Mouse (Mus musculus): ENCODE measurements around the gene Lrrc4b. TPM values are rescaled to one million over a fixed set of nuclear protein-coding genes. Genes with fewer than 3 reads are reported as not detected.
A peak's percentile ranks its signal among the peaks of the same experiment; 100 is the strongest.

Gene Lrrc4b
- polyA plus RNA-seq, 1 experiment from 2014 or later = 0.98 TPM

DNA sequence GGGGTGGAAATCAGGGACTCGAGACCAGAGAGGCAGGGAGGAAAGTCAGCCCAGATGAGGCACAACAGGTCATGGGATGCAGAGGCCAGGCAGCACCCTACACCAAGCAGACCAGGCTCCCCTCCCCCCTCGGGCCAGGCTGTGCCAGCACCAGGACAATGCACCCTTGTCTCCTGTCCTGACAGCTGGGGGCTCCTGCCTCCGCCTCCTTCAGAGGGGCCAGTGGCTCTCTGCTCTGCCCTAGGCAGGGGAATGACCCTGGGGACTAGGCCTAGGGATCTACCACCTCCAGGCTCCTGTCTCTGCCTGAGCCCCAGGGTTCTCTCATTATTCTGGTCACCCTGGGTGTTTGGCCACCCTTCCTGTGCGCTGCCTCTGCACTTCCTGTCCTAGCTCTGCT, 45.6 kb downstream of the Lrrc4b start:
- Histone ChIP-seq H3K4me1 (replicated peaks) (peaks cover 13% of the 10 kb centered on the region), H3K36me3 (no peaks in the 10 kb centered on the region), H3K4me3 (replicated peaks) (0 out of 2 replicates have a peak overlapping the region, but pooled peaks have one; percentile 13), H3K9me3 (no peaks in the 10 kb centered on the region), H3K9ac (replicated peaks) (0 out of 2 replicates have a peak overlapping the region, but pooled peaks have one; percentile 31), H3K27me3 (peaks cover 63% of the 10 kb centered on the region), H3K27ac (0 out of 2 replicates have a peak overlapping the region, but pooled peaks have one; percentile 8), H3K4me2 (peak overlapping the region; percentile 2; the same call in 1 of the 2 replicates)
- ATAC-seq (ENCODE audit: insufficient number of reproducible peaks, insufficient read depth, low FRiP score, low TSS enrichment, low read depth) = no peak
- WGBS = 37% methylated on average over 4 of the region's 4 CpGs

DNA sequence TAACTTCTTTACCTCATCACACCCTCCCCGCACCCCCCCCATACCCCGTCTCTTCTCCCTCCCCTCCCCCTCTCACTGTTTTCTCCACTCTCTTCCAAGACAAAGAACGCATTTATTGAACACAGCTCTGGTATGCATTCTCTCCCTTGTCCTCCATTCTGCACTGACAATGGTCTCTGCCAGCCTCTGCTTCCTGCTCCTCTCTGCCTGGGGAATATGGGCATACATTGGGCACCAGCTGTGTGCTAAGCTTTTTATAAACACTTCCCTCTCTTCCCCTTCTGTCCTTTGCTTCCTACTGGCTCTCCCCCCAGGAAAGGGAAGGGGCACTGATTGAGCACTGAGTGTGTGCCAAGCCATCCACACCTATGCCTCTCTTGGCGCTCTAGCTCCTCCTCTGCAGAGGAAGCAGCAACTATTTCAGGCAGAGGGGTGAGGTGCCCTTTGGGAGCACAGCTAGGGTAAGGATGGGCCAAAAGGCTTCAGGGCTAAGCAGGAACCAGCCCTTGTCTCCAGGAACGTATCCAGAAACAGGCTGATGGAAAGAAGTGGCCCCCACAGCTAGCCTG, 46.3 kb downstream of the Lrrc4b start:
- ATAC-seq (ENCODE audit: insufficient number of reproducible peaks, insufficient read depth, low FRiP score, low TSS enrichment, low read depth) = no peak
- no peaks in the 10 kb centered on the region for H3K9me3 ChIP-seq

DNA sequence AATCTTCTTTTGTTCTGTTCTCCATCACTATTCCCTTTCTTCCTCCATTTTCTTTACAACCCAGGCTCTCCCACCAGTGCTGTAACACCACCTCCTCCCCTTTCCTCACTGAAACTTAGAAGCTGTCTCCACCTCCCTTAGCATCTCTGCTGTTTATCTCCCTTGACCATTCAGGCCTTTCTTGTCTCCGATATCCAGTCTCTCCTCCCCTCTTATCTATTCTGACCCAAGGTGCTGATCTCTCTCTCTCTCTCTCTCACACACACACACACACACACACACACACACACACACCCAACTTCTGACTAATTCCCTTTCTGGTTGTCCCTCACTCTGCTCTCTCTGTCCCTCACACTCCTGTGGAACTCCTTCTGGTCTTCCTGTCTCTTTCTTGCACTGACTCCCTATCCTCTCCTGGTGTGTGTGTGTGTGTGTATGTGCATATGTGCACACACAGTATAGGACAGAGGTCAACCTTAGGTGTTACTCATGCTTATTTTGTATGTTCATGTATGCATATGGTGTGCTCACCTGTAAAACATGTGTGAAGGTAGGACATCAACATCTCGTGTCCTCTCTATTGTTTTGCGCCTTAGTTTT, 54.1 kb downstream of the Lrrc4b start:
- WGBS = 69% methylated on average over 3 of the region's 3 CpGs
- no peak for ATAC-seq (ENCODE audit: insufficient number of reproducible peaks, insufficient read depth, low FRiP score, low TSS enrichment, low read depth)
- Histone ChIP-seq H3K27me3 (peaks cover 50% of the 10 kb centered on the region), H3K9ac (replicated peaks) (no peak overlapping the region), H3K36me3 (no peaks in the 10 kb centered on the region), H3K27ac (no peak overlapping the region), H3K4me3 (replicated peaks) (no peak overlapping the region), H3K4me2 (no peak overlapping the region), H3K9me3 (no peaks in the 10 kb centered on the region), H3K4me1 (replicated peaks) (no peaks in the 10 kb centered on the region)

More for the DNA sequence above, 46.3 kb downstream of the Lrrc4b start:
- H3K27ac ChIP-seq = no peak overlapping the region
- no peaks in the 10 kb centered on the region for H3K36me3 ChIP-seq
- 36% methylated on average over 5 of the region's 5 CpGs for whole genome bisulfite sequencing
- no peak overlapping the region for H3K9ac ChIP-seq (replicated peaks)
- 0 out of 2 replicates have a peak overlapping the region, but pooled peaks have one; percentile 0 for H3K4me3 ChIP-seq (replicated peaks)
- peak overlapping the region; percentile 2; the same call in 1 of the 2 replicates for H3K4me2 ChIP-seq
- H3K4me1 ChIP-seq (replicated peaks) = peaks cover 13% of the 10 kb centered on the region
- H3K27me3 ChIP-seq = peaks cover 70% of the 10 kb centered on the region

DNA sequence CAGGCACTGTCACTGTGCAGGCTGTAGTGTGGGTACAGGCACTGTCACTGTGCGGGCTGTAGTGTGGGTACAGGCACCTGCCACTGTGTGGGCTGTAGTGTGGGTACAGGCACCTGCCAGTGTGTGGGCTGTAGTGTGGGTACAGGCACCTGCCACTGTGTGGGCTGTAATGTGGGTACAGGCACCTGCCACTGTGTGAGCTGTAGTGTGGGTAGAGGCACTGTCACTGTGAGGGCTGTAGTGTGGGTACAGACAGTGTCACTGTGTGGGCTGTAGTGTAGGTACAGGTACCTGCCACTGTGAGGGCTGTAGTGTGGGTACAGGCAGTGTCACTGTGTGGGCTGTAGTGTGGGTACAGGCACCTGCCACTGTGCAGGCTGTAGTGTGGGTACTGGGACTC, 55.3 kb downstream of the Lrrc4b start:
- Histone ChIP-seq H3K4me1 (replicated peaks) (no peaks in the 10 kb centered on the region), H3K27me3 (peaks cover 38% of the 10 kb centered on the region), H3K27ac (no peak overlapping the region), H3K4me2 (no peak overlapping the region), H3K4me3 (replicated peaks) (no peak overlapping the region), H3K9me3 (no peaks in the 10 kb centered on the region), H3K9ac (replicated peaks) (no peak overlapping the region), H3K36me3 (peaks cover 8% of the 10 kb centered on the region; the same call in 1 of the 2 replicates)
- WGBS = 84% methylated on average over 1 of the region's 1 CpGs
- ATAC-seq (ENCODE audit: insufficient number of reproducible peaks, insufficient read depth, low FRiP score, low TSS enrichment, low read depth) = no peak

GRCm38 (mm10) chr7:44484841-44485571, 56.2 kb downstream of the Lrrc4b start:
- Histone ChIP-seq H3K36me3 (peaks cover 15% of the 10 kb centered on the region), H3K9me3 (no peaks in the 10 kb centered on the region), H3K4me3 (replicated peaks) (no peak overlapping the region), H3K27ac (no peak overlapping the region), H3K4me1 (replicated peaks) (no peaks in the 10 kb centered on the region), H3K27me3 (peaks cover 29% of the 10 kb centered on the region), H3K9ac (replicated peaks) (no peak overlapping the region), H3K4me2 (no peak overlapping the region)
- 31% methylated on average over 5 of the region's 5 CpGs for WGBS
- ATAC-seq (ENCODE audit: insufficient number of reproducible peaks, insufficient read depth, low FRiP score, low TSS enrichment, low read depth) = peak; percentile 54; the same call in 1 of the 2 replicates

DNA sequence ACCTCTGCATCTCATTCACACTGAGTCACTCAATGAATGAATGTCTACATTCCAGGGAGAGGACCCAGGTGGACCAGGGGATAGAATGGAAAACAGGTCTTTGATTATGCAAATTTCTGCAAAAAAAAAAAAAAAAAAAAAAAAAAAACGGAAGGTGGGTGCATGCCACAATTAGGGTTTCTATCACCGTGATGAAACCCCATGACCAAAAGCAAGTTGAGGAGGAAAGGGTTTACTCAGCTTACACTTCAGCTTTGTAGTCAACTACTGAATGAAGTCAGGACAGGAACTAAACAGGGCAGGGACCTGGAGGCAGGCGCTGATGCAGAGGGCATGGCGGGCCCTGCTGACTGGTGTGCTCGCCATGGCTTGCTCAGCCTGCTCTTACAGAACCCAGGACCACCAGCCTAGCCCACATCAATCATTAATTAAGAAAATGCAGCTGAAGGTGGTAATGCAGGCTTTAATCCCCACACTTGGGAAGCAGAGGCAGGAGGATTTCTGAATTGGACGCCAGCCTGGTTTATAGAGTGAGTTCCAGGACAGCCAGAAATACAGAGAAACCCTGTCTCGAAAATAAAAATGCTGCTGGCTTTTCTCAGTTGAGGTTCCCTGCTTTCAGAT, 56.9 kb downstream of the Lrrc4b start:
- WGBS = 76% methylated on average over 6 of the region's 7 CpGs
- Histone ChIP-seq H3K4me2 (no peak overlapping the region), H3K9ac (replicated peaks) (no peak overlapping the region), H3K4me1 (replicated peaks) (no peaks in the 10 kb centered on the region), H3K4me3 (replicated peaks) (no peak overlapping the region), H3K9me3 (no peaks in the 10 kb centered on the region), H3K27me3 (peaks cover 24% of the 10 kb centered on the region), H3K36me3 (peaks cover 22% of the 10 kb centered on the region), H3K27ac (no peak overlapping the region)
- ATAC-seq (ENCODE audit: insufficient number of reproducible peaks, insufficient read depth, low FRiP score, low TSS enrichment, low read depth) = no peak

- Histone ChIP-seq H3K9me3 (no peaks in the 10 kb centered on the region), H3K4me3 (replicated peaks) (no peak overlapping the region), H3K27ac (no peak overlapping the region), H3K4me1 (replicated peaks) (no peaks in the 10 kb centered on the region), H3K27me3 (peaks cover 13% of the 10 kb centered on the region; the same call in 1 of the 2 replicates), H3K4me2 (no peak overlapping the region), H3K36me3 (peaks cover 36% of the 10 kb centered on the region), H3K9ac (replicated peaks) (no peak overlapping the region)
- ATAC-seq (ENCODE audit: insufficient number of reproducible peaks, insufficient read depth, low FRiP score, low TSS enrichment, low read depth) = no peak
- 67% methylated on average over 13 of the region's 13 CpGs for WGBS
Measured at GRCm38 (mm10) chr7:44486927-44487575, 58.2 kb downstream of the Lrrc4b start.

DNA sequence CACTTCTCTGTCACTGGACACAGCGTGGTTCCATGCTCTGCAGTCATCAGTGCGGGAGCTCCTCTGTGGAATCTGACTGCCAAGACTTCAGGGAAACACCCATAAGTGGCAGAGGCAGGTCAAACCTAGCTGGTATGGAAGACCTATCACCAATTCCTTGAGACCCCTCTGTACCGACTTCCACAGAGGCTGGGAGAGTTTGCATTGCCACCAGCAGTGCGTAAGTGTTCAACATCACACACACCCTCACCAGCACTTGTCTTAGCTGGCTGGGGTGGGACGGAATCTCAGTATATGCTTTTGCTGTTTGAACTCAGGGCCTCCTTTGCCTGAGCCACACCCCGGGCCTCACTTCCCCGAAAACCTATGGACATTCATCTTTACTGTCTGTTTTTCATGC, 59.1 kb downstream of the Lrrc4b start:
- H3K4me1 ChIP-seq (replicated peaks) = no peaks in the 10 kb centered on the region
- H3K27me3 ChIP-seq = peaks cover 4% of the 10 kb centered on the region; the same call in 1 of the 2 replicates
- H3K36me3 ChIP-seq = peaks cover 45% of the 10 kb centered on the region
- 87% methylated on average over 7 of the region's 7 CpGs for WGBS
- H3K4me2 ChIP-seq = no peak overlapping the region
- H3K9me3 ChIP-seq = no peaks in the 10 kb centered on the region
- no peak overlapping the region for H3K4me3 ChIP-seq (replicated peaks)
- H3K9ac ChIP-seq (replicated peaks) = no peak overlapping the region
- no peak overlapping the region for H3K27ac ChIP-seq
- no peak for ATAC-seq (ENCODE audit: insufficient number of reproducible peaks, insufficient read depth, low FRiP score, low TSS enrichment, low read depth)

- H3K27ac ChIP-seq = no peak overlapping the region
- WGBS = 89% methylated on average over 8 of the region's 8 CpGs
- ATAC-seq (ENCODE audit: insufficient number of reproducible peaks, insufficient read depth, low FRiP score, low TSS enrichment, low read depth) = no peak
- no peak overlapping the region for H3K9ac ChIP-seq (replicated peaks)
- H3K4me2 ChIP-seq = no peak overlapping the region
- H3K27me3 ChIP-seq = no peaks in the 10 kb centered on the region
- peaks cover 51% of the 10 kb centered on the region for H3K36me3 ChIP-seq
- no peak overlapping the region for H3K4me3 ChIP-seq (replicated peaks)
- H3K9me3 ChIP-seq = no peaks in the 10 kb centered on the region
- no peaks in the 10 kb centered on the region for H3K4me1 ChIP-seq (replicated peaks)
Measured at GRCm38 (mm10) chr7:44488545-44488944, 59.7 kb downstream of the Lrrc4b start.

- Histone ChIP-seq H3K9ac (replicated peaks) (no peak overlapping the region), H3K27me3 (no peaks in the 10 kb centered on the region), H3K36me3 (peaks cover 64% of the 10 kb centered on the region), H3K9me3 (no peaks in the 10 kb centered on the region), H3K27ac (no peak overlapping the region), H3K4me2 (no peak overlapping the region), H3K4me3 (replicated peaks) (no peak overlapping the region), H3K4me1 (replicated peaks) (peaks cover 9% of the 10 kb centered on the region)
- no peak for ATAC-seq (ENCODE audit: insufficient number of reproducible peaks, insufficient read depth, low FRiP score, low TSS enrichment, low read depth)
- WGBS = 97% methylated on average over 4 of the region's 4 CpGs
Measured at GRCm38 (mm10) chr7:44490281-44490680, 61.5 kb downstream of the Lrrc4b start.

Measured in limb, embryonic 12.5 days (tissue).